Mouse (Mus musculus) liver (tissue): ENCODE measurements around the gene Clcf1.

ENCODE experiments used
- DNase-seq: peaks from one replicate; pipeline ENCODE4 v3.0.0-alpha.2; 2020; ENCODE audit warnings: mixed read lengths

Clcf1 gene

GRCm38 (mm10) chr19:4214071-4214770 is at the start of gene Clcf1, which contains the start of gene AC109138.7:
Clcf1 (plus strand) TSS chr19:4214238.
AC109138.7 (plus strand) TSS chr19:4214357.
- peak; percentile 38 for DNase-seq

GRCm38 (mm10) chr19:4164721-4165120 is 49.3 kb upstream of the Clcf1 start:
- no peak for DNase-seq

- DNase-seq, result no peak
Observed at GRCm38 (mm10) chr19:4166678-4167476, 47.2 kb upstream of the Clcf1 start.

DNA sequence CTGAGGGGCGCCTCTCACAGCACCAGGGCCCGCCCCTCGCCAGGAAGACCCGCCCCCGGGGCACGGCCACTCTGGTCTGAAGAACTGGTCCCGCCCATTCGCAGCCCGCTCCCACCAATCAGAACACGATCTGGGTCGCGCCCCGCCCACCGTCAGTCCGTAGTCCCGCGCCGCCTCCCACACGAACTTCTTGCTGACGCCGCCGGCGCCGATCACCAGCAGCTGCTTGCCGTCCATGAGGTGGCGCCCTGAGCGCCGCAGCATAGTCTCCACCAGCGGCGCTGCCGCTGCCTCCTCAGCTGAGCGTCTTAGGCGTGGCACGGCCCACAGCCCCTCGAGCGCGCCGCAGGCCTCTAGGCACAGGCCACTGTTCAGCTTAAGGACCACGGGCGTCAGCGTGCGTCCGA is 44.7 kb upstream of the Clcf1 start:
- peak; percentile 100 for DNase-seq

- DNase-seq, result no peak
Observed at GRCm38 (mm10) chr19:4169810-4170209, 44.2 kb upstream of the Clcf1 start.

GRCm38 (mm10) chr19:4170723-4171392 is 43.2 kb upstream of the Clcf1 start:
- no peak for DNase-seq

GRCm38 (mm10) chr19:4171393-4172290 is 42.4 kb upstream of the Clcf1 start:
- DNase-seq, result no peak

- no peak for DNase-seq
Observed at GRCm38 (mm10) chr19:4172925-4173324, 41.1 kb upstream of the Clcf1 start.

GRCm38 (mm10) chr19:4175368-4175947 is 38.6 kb upstream of the Clcf1 start, which contains the start of gene Carns1:
Carns1 (minus strand) TSS chr19:4175479.
- no peak for DNase-seq

DNA sequence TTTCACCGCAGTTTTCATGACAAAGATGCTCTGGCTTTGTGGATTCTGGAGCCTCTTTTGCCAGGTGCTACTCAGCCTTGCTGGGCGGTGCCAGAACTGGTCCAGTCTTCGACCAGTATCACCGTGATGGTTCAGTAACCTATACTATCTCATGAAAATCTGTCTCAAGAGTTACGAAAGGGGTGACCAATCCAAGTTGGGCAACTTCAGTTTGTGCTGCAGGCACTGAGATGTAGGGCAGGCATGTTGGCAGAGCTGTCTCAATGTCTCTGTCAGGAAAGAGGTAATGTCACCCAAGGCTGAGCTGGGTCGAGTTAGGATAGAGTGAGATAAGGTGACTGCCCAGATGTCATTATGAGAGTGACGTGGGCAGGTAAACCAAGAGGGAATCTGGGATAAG is 33.6 kb upstream of the Clcf1 start:
- DNase-seq, result no peak

DNA sequence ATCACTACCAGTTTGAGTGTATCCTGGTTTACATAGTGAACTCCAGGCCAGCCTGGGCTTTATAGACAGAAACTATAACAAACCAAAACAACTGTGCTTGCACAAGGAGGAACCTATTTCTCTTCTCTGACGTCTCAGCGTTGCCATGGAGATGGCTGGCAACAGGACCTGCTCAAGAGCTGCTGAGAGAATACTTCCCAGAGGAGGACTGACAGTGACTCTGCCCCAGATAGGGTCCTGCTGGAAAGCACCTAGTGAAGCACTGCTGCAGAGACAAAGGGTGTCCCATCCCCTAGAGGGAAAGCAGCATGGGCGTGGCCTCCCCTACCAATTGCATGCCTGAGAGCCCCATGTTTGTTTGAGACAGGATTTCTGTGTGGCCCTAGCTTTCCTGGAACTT is 32.1 kb upstream of the Clcf1 start:
- no peak for DNase-seq

- no peak for DNase-seq
Observed at GRCm38 (mm10) chr19:4183689-4184088, 30.3 kb upstream of the Clcf1 start.

DNA sequence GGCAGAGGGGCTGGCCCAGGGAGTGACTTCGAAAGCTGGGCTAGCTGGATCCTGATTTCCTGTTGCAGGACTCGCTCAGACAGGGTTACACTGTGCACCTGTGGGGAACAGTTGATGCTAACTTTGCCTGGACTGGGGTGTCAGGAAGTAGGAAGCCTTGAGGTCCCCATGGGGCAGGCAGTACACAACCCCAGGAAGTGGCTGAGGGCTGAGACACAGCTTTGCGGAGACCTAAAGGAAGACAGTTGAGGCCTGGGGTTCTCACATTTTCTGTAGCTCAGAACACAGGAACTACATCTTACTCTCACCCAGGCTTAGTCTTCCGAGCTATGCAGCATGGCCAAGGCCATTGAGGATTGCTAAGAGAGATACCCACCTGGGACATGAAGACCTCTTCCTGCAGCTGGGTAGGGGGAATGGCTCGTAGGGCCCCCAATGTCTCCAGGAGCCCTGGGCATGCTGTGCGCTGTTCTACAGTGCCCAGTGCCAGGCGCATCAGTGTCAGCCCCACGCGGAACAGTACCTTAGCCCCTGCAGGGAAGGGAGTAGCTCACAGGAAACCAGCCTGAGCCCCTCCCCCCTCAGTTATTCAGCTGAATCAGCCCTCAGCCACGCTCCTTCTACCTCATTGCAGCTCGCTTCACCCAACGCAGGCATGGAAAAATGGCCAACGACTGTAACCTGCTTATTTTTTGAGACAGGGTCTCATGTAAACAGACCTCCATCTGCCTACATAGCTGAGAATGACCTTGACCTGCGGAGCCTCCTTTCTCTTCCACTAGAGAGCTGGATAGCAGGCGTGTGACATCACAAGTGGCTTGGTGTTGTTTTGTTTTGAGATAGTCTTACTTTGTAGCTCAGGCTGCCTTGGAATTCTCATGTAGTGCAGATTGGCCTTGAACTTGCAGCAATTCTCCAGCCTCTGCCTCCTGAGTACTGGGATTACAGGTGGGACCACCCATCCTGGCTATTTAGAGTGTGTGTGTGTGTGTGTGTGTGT is 28.8 kb upstream of the Clcf1 start:
- peak; percentile 42 for DNase-seq

DNA sequence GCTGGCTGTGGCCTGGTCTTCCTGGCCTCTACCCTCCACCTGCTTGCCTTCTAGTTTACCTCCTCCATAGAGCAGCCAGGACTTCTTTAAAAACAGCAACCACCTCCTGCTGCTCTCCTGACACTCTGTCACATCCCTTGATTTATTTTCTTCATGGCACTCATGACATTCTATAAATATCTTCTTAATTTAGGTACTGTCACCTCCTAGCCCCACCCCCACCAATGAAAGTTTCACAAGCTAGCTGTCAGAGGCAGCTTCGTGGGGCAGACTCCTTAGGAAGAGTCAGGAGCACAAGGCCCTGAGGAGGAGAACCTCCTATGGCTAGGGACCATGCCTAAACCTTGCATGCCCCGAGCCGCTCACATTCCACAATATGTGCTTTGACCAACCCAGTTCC is 26.7 kb upstream of the Clcf1 start:
- no peak for DNase-seq

DNA sequence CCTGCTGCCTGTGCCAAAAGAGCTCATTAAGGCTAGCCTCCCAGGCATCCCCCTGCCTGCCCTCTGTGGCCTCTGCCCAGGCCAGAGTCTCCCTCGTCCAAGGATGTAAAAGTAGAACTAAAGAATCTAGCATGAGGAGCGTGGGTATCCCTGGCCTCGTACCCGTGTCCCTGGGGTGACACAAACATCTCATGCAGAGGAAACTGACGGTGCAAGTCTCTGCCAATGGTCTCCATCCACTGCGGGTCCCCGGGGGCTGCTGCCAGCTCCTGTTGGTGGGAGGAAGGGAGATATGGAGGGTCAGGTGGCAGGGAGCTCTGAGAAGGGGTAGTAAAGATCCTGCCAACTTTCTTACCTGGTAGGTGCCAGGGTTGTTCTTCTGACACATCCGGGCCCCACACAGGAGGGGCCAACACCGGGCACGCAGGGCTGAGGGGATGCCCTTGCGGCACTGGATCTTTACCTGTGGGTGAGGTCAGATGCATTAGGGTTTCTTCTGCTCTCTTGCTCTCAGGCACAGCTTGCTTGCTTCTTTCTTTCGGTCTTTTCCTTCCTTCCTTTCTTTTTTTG is 24.9 kb upstream of the Clcf1 start:
- DNase-seq, result no peak

DNA sequence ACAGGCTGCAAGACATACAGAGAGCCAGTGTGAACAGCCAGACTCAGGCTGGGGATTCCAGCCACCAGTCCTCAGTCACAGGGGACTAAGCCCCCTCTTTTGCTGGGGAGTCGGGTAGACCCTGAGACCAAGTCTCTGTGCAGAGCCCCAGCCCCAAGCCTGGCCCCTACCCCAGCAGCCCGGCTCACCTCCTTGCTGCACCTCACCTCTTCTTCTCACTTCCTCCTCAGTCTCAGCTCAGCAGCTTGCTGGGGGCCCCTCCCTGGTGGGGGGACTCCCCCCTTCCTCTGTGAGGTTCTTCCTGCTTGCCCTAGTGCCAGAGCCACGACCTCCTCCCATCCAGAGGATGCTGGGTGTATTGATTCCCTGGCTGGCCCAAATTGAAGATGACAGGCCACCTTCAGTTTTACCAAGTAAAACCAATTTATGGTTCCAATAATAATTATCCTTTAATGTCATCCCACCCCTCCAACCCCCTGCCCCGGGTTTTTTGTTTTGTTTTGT is 23.2 kb upstream of the Clcf1 start, which contains the start of gene Tbc1d10c:
Gene Tbc1d10c (minus strand): TSS at position 454 of the 504 bp plus-strand sequence.
- peak; percentile 39 for DNase-seq

GRCm38 (mm10) chr19:4191528-4192250 is 22.3 kb upstream of the Clcf1 start, which contains the start of gene Ppp1ca:
Ppp1ca (plus strand) TSS chr19:4192065.
- DNase-seq, result peak; percentile 99

DNA sequence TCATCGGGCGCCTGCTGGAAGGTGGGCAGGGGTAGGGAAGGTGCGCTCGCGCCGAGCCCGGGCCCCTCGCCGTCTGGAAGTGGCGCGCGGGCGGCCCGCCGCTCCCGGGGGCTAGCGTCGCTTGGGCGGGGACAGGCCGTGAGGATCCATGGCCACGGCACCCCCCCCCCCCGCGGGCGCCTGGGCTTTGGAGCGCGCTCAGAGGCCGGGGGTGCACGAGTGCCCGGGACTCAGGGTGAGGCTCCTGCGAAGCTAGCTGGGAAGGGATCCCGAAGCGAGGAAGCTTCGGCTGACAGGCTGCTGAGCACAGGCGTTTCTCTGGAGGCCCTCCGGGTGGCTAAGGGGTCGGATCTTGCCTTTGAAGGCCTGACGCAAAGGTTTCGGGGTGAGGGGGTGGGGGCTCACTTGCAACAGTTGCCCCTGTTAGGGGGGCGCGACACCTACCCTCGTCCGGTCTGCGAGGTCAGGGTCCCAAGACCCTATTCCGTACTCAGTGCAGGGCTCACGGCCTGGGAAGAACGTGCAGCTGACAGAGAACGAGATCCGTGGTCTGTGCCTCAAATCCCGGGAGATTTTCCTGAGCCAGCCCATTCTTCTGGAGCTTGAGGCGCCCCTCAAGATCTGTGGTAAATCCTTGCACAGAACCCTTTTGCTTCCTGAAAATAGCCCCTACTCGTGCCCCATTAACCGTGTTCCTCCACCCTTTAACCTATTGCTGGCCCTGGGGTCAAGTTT is 21.6 kb upstream of the Clcf1 start:
- DNase-seq, result no peak

GRCm38 (mm10) chr19:4193129-4193528 is 20.9 kb upstream of the Clcf1 start:
- no peak for DNase-seq
